In the genomic region with DNA sequence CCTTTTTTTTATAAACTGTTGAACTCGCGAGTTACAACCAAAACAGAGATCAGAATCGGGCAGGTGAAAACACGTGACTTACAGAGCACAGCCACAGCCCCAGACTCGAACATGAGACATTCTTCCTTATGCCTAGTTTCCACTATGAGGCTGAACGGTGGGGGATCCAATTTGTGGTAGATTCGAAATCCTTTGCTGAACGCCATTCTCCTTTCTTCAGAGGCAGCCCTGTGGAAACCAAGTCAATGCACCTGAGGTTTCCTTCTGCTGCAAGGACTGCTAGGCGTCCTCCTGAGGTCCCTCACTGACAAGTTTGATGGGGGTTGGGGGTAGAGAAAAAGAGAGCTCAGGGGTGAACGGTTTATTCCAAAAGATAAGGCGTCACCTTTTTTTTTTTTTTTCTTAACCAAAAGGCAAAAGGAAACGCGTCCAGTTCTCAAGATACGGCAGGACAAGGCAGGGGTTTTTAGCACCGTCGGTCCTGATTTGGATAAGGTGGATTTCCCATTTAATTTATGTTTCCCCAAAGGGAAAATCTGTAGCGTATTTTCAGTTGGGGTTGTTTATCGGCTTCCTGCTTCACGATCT, we compare ENCODE assay signal across 8 mouse cellular contexts. TPM values are rescaled to one million over a fixed set of nuclear protein-coding genes. Genes with fewer than 3 reads are reported as not detected.
DNase-seq lines count a peak whose midpoint lies in the region; ATAC-seq and TF ChIP-seq lines count a peak whose summit lies in the region.

No protein-coding gene starts in this region.

- H3K9ac ChIP-seq in forebrain, embryonic 15.5 days (replicated peaks) = peak overlapping the region; percentile 73
- H3K9ac ChIP-seq in liver, adult 2 months (ENCODE audit: low read depth, low read length) = peak overlapping the region; percentile 84

- H3K27ac ChIP-seq in gastrocnemius, adult 2 months = peak overlapping the region; percentile 96
- H3K27ac ChIP-seq in forebrain, embryonic 15.5 days (replicated peaks) = peak overlapping the region; percentile 96
- H3K27ac ChIP-seq in liver, adult 2 months (replicated peaks; ENCODE audit: insufficient read depth, low read depth, low read length) = peak overlapping the region; percentile 63; the same call in 1 of the 2 replicates

- peaks cover 19% of the 10 kb centered on the region for H3K4me1 ChIP-seq in forebrain, embryonic 15.5 days
- peaks cover 3% of the 10 kb centered on the region for H3K4me1 ChIP-seq in liver, adult 2 months (ENCODE audit: control insufficient read depth, insufficient read depth, low read length)

- WGBS in forebrain, embryonic 15.5 days = under 1% methylated on average over 19 of the region's 19 CpGs
- 3% methylated on average over 19 of the region's 19 CpGs for WGBS in liver, adult 2 months

- intact Hi-C loops in gastrocnemius, adult 2 months (cut with DNase I) = loop anchor here (2.0 to 5.0 kb wide), 3 partner anchors 35 to 632 kb away; partner anchors contain the start of genes Cfap298 and Paxbp1

- no peak for TF ChIP-seq POLR2A in liver, adult 2 months (IDR thresholded peaks at IDR 0.05; ENCODE audit: extremely low read depth, insufficient read depth, low read length)

- H3K9me3 ChIP-seq in forebrain, embryonic 15.5 days = no peaks in the 10 kb centered on the region

- no peak for TF ChIP-seq CTCF in gastrocnemius, adult 2 months (IDR thresholded peaks at IDR 0.05)
- TF ChIP-seq CTCF in liver, adult 2 months (IDR thresholded peaks at IDR 0.05; ENCODE audit: low read depth, low read length) = no peak

- no peak for ATAC-seq in forebrain, embryonic 15.5 days (replicated peaks)

- H3K4me2 ChIP-seq in forebrain, embryonic 15.5 days (replicated peaks) = peak overlapping the region; percentile 59

- H3K79me2 ChIP-seq in liver, adult 2 months (ENCODE audit: control insufficient read depth, insufficient read depth, low read length) = peaks cover 5% of the 10 kb centered on the region; the same call in 1 of the 2 replicates

- H3K4me3 ChIP-seq in gastrocnemius, adult 2 months = peak overlapping the region; percentile 100
- H3K4me3 ChIP-seq in forebrain, embryonic 15.5 days = peak overlapping the region; percentile 97
- H3K4me3 ChIP-seq in liver, adult 2 months (ENCODE audit: insufficient read depth, low read depth, low read length) = peak overlapping the region; percentile 89

- no peak for DNase-seq in gastrocnemius, adult 2 months
- no peak for DNase-seq in gastrocnemius, postnatal 10 days
- DNase-seq in A20 (ENCODE audit: low read depth, low spot score) = peak; percentile 58
- DNase-seq in c-Kit-positive CD71-positive TER-119-positive erythroid progenitor cells, embryonic 14.5 days (ENCODE audit: low spot score) = peak; percentile 47
- DNase-seq in liver, adult 2 months (ENCODE audit: extremely low read depth, low read depth, low spot score) = no peak
- peak; percentile 32 for DNase-seq in retina, embryonic 14.5 days (ENCODE audit: low spot score)
- DNase-seq in ovary, adult 18-20 months (ENCODE audit: low spot score) = no peak

- H3K27me3 ChIP-seq in forebrain, embryonic 15.5 days = no peaks in the 10 kb centered on the region
- H3K27me3 ChIP-seq in liver, adult 2 months (ENCODE audit: control insufficient read depth, insufficient read depth, low read length) = no peaks in the 10 kb centered on the region

- H3K36me3 ChIP-seq in forebrain, embryonic 15.5 days = peaks cover 21% of the 10 kb centered on the region
- peaks cover 3% of the 10 kb centered on the region; the same call in 1 of the 2 replicates for H3K36me3 ChIP-seq in liver, adult 2 months (ENCODE audit: control insufficient read depth, insufficient read depth, low read length)

RNA-seq across cellular contexts. Expression of gene Synj1, which starts 1.1 kb away (rescaled TPM):
- total RNA-seq in gastrocnemius, adult 2 months (2021) = 10 to 100 TPM; 11.2 to 13.8 TPM
- total RNA-seq in gastrocnemius, postnatal 10 days (2021) = 10 to 100 TPM; 14.6 TPM
- 33.7 and 36.0 TPM in 2 replicates for polyA plus RNA-seq in forebrain, embryonic 15.5 days (2015; fragmentation: Nextera tagmentation; extraction: Ambion mirVana)
- total RNA-seq in liver, adult 2 months (2014; rRNA removed) = 7.5 and 8.1 TPM in 2 replicates
- polyA plus RNA-seq in liver, adult 2 months (2012; rRNA removed) = 6.2 and 6.6 TPM in 2 replicates

RNA-seq across cellular contexts. Expression of gene Paxbp1, which starts 34.3 kb away (rescaled TPM):
- 10 to 100 TPM; 10.7 to 11.6 TPM for total RNA-seq in gastrocnemius, adult 2 months (2021)
- 10 to 100 TPM; 12.8 to 26.2 TPM for total RNA-seq in gastrocnemius, postnatal 10 days (2021)
- polyA plus RNA-seq in forebrain, embryonic 15.5 days (2015; fragmentation: Nextera tagmentation; extraction: Ambion mirVana) = 79.5 and 86.3 TPM in 2 replicates
- total RNA-seq in liver, adult 2 months (2014; rRNA removed) = 24.1 and 26.1 TPM in 2 replicates
- polyA plus RNA-seq in liver, adult 2 months (2012; rRNA removed) = 4.8 and 8.1 TPM in 2 replicates

Comparison
In these comparisons a context has a peak if more than half of its experiments do, and no peak if none do; other contexts are left out.
1. DNase-seq: peak in A20 (single experiment), c-Kit-positive CD71-positive TER-119-positive erythroid progenitor cells, embryonic 14.5 days (single experiment) and retina, embryonic 14.5 days (single experiment); none in gastrocnemius, adult 2 months (single experiment), gastrocnemius, postnatal 10 days (single experiment), liver, adult 2 months (single experiment) and ovary, adult 18-20 months (single experiment).
2. Peak in every context shown above with its lines, with median percentiles within 50 percentile points of each other: H3K27ac ChIP-seq and H3K4me3 ChIP-seq.